Mouse (Mus musculus) left cerebral cortex, adult 18-20 months (tissue): ENCODE results near the gene 2610028H24Rik. TPM values are rescaled to one million over a fixed set of nuclear protein-coding genes. Genes with fewer than 3 reads are reported as not detected.
A peak's percentile ranks its signal among the peaks of the same experiment; 100 is the strongest.

Source experiments
- DNase-seq, 2 experiments: peaks; one replicate each; pipeline ENCODE4 v3.0.0; 2021 to 2022; ENCODE audit warnings: low spot score in 2 of 2, mixed read lengths in 1 of 2
- long read RNA-seq, 2 experiments: library from polyadenylated mRNA; stranded (forward); transcript quantifications; one replicate each; pipeline ENCODE4 v2.0.0; 2021
- total RNA-seq, 2 experiments: library from RNA; stranded (reverse); gene quantifications; 2 replicates each; pipeline ENCODE4 v1.2.3; 2021

The 2610028H24Rik gene
- not detected for total RNA-seq
- long read RNA-seq, experiment 1: 0 reads
- long read RNA-seq, experiment 2: 0 reads

GRCm38 (mm10) chr10:76448851-76449250 lies at the start of gene 2610028H24Rik:
Gene 2610028H24Rik (plus strand): TSS chr10:76449081.
- DNase-seq: no peak

- peak in 1 of 2 experiments; percentile 33 for DNase-seq
Measured at GRCm38 (mm10) chr10:76408520-76408919, 40.4 kb upstream of the 2610028H24Rik start.

- peak; percentile 64 to 69 for DNase-seq
Measured at GRCm38 (mm10) chr10:76416811-76417210, 32.1 kb upstream of the 2610028H24Rik start.

- no peak for DNase-seq
Measured at GRCm38 (mm10) chr10:76425674-76426073, 23.2 kb upstream of the 2610028H24Rik start.

- no peak for DNase-seq
Measured at GRCm38 (mm10) chr10:76433925-76434324, 15.0 kb upstream of the 2610028H24Rik start.

- DNase-seq: no peak
Measured at GRCm38 (mm10) chr10:76439107-76439890, 9.6 kb upstream of the 2610028H24Rik start.

GRCm38 (mm10) chr10:76440281-76440680 lies 8.6 kb upstream of the 2610028H24Rik start, which contains the start of gene AC141477.1:
Gene AC141477.1 (minus strand): TSS chr10:76440444.
- DNase-seq: no peak

- DNase-seq: peak; percentile 95 to 97
Measured at GRCm38 (mm10) chr10:76442178-76443088, 6.4 kb upstream of the 2610028H24Rik start, which contains the start of gene Pcnt. Gene Pcnt (minus strand): TSS chr10:76442786.

- no peak for DNase-seq
Measured at GRCm38 (mm10) chr10:76445996-76446681, 2.7 kb upstream of the 2610028H24Rik start.

GRCm38 (mm10) chr10:76447406-76448229 lies 1.3 kb upstream of the 2610028H24Rik start:
- DNase-seq: no peak

- DNase-seq: peak; percentile 54 to 61
Measured at GRCm38 (mm10) chr10:76455289-76455688, 6.4 kb downstream of the 2610028H24Rik start.

- DNase-seq: no peak
Measured at GRCm38 (mm10) chr10:76461255-76461654, 12.4 kb downstream of the 2610028H24Rik start.

GRCm38 (mm10) chr10:76462312-76462711 lies 13.4 kb downstream of the 2610028H24Rik start:
- peak; percentile 13 to 29 for DNase-seq

GRCm38 (mm10) chr10:76462721-76463120 lies 13.8 kb downstream of the 2610028H24Rik start:
- DNase-seq: no peak

GRCm38 (mm10) chr10:76468203-76469162 lies 19.6 kb downstream of the 2610028H24Rik start, which contains the start of the genes Mcm3ap and Ybey:
Gene Mcm3ap (plus strand): TSS chr10:76468927.
Gene Ybey (minus strand): TSS chr10:76469114.
- peak; percentile 88 to 90 for DNase-seq

- no peak for DNase-seq
Measured at GRCm38 (mm10) chr10:76473759-76474158, 24.9 kb downstream of the 2610028H24Rik start.

- DNase-seq: no peak
Measured at GRCm38 (mm10) chr10:76480851-76481250, 32.0 kb downstream of the 2610028H24Rik start.

- DNase-seq: no peak
Measured at GRCm38 (mm10) chr10:76481480-76481879, 32.6 kb downstream of the 2610028H24Rik start.

GRCm38 (mm10) chr10:76486302-76486701 lies 37.4 kb downstream of the 2610028H24Rik start:
- no peak for DNase-seq
